Mouse (Mus musculus) olfactory bulb, adult 2 months (tissue): ENCODE measurements around the gene Tial1. TPM values are rescaled to one million over a fixed set of nuclear protein-coding genes. Genes with fewer than 3 reads are reported as not detected.

Experiments
- H3K27ac ChIP-seq: fragments of 200-500 bp; 2 replicates; pipeline ENCODE4 v1.5.1; 2012; ENCODE audit warnings: low read depth, low read length; ENCODE audit not compliant: insufficient read depth
- H3K4me1 ChIP-seq: fragments of 200-500 bp; 2 replicates; pipeline ENCODE4 v1.6.1; 2012; ENCODE audit warnings: low read length; ENCODE audit not compliant: control insufficient read depth, insufficient read depth
- H3K4me3 ChIP-seq: fragments of 200-500 bp; 2 replicates; pipeline ENCODE4 v1.5.1; 2012; ENCODE audit warnings: mild to moderate bottlenecking, low read depth, low read length, moderate library complexity; ENCODE audit not compliant: insufficient read depth
- CTCF ChIP-seq: fragments of 200-500 bp; IDR thresholded peaks from 2 replicates; pipeline ENCODE4 v1.5.1; 2012; ENCODE audit warnings: low read depth, mild to moderate bottlenecking, low read length, moderate library complexity; ENCODE audit not compliant: insufficient read depth
- POLR2A ChIP-seq: fragments of 200-500 bp; IDR thresholded peaks from 2 replicates; pipeline ENCODE4 v1.6.1; 2012; ENCODE audit warnings: mild to moderate bottlenecking, low read depth, low read length, moderate library complexity; ENCODE audit not compliant: insufficient read depth
- WGBS: fragments of 180-500 bp; shearing (Covaris S2); methylation state at CpG from one replicate; pipeline ENCODE4 v1.1.7; 2018; 5-methylcytosine and 5-hydroxymethylcytosine counted together
- polyA plus RNA-seq: library from polyadenylated mRNA; stranded (reverse); fragments of >200 nt; gene quantifications from 2 replicates; pipeline ENCODE4 v1.2.4, GENCODE M21; 2012; ENCODE audit warnings: low replicate concordance; ENCODE audit not compliant: missing spikeins, insufficient read depth, insufficient read length

Gene Tial1
- polyA plus RNA-seq, 1 experiment = not detected

DNA sequence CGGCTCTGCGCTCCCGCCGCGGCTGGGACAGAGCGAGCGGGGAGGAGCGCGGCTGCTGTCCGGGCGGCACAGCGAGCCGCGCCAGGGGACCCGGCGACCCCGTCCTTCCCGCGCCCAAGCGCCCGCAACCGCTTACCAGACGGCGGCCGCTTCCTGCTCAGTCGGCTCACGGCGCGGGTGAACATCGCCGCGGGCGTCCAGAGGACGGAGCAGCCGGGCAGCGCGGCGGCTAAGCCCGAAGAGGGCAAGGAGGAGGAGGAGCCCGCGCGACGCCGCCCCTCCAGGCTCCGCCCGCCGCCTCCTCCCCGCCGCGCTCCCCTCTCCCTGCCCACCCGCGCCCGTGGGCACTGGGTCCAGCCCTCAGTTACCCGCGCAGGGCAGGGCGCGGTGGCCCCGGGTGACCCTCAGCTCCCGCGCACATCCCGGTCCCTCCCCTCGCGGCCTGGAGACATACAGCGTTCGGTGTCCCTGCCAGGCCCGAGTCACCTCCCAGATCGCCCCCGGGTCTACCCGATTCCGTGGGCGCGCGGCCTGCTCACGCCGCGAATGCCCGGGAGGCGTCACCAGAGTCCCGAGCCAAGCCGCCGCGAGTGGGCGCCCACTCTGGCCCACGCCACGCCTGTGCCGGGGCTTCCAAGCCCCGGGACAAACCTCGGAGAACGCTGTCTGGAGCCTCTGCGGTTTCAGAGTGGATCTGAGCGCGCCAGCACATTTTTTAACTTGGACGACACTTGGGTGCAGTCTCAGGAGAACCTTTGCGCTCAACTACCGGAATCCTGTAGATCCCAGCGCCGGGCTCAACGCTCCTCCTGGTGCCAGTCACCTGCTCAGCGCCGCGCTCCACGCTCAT is 43.4 kb downstream of the Tial1 start, which contains the start of gene Rgs10:
TSS of gene Rgs10 (minus strand) at position 829 of the 850 bp plus-strand sequence.
- no peak within 1 kb of the TSS for H3K27ac ChIP-seq
- TF ChIP-seq CTCF (no peak), POLR2A (no peak)
- H3K4me1 ChIP-seq = peaks cover 14% of the 10 kb centered on the region
- peak within 1 kb of the TSS; percentile 51 for H3K4me3 ChIP-seq
- 1% methylated on average over 93 of the region's 102 CpGs for WGBS

DNA sequence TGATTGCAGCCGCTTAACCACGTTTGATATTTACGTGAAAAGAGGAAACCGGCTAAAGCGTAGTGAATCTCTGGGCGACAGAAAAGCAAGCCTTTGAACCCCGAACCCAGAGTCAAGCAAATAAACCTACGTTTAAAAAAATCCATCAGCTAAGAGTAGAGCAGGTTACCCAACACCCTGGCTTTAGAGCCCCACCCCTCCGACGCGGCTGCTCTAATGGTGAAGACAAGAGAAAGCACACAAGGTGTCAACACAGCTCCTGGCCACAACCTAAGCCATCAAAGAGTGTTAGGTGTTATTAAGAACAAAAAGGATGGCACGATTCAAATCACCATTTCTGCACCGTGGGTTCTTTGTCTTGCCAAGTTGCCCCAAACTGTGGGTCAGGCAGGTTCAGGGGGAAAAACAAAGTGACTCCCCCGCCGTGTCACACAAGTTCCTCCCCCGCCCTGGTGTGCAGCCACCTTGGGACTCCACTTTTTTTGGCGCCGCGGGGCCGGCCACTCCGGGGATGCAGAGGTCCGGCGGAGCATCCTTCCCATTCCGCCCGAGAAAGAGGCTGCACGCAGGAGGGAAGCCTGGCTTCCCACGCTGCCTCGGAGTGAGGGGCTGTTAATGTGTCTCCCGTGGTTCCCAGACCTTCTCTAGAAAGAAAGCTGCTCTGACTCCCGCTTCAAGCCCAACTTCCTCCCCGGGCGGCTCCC is 44.1 kb downstream of the Tial1 start:
- Histone ChIP-seq H3K4me1 (peaks cover 14% of the 10 kb centered on the region), H3K27ac (no peak overlapping the region), H3K4me3 (peak overlapping the region; percentile 51)
- WGBS = 4% methylated on average over 32 of the region's 32 CpGs
- TF ChIP-seq POLR2A (no peak), CTCF (no peak)

DNA sequence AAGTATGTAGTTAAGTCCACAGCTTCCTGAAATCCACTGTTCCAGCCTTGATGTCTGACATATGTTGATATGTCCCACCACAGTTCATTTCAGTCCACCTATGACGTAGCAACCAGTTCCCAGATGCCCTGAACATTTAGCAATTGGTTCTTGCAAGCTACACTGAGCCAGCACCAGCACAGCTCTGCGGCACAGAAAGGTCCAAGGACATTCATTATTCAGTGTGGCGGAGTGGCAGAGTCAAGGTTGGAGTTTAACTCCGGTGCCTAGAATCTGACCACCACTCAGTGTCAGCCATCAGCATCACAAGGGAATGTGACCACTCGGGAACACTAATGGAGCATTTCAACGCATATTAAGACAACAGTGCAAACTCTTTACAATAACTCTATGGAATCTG is 44.9 kb downstream of the Tial1 start:
- H3K4me3 ChIP-seq = no peak overlapping the region
- WGBS = 70% methylated on average over 6 of the region's 6 CpGs

DNA sequence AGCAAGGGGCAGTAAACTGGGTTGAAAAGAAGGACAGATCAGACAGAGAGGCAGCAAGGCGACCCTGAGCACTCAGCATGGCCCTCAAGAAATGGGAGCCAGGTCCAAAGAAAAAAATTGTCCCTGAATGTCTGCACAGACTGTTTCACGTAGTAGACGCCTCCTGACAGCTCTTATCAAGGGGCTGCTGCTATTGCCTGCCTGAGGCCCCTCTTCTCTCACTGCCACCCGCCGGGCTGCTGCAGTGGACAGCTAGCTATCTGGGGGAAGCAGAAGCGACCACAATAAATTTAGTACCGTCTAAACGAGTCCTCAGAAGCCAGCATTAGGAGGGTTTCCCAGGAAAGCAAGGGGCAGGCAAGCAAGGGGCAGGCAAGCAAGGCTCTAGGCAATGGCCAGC is 47.1 kb downstream of the Tial1 start:
- TF ChIP-seq CTCF (no peak), POLR2A (no peak)
- WGBS = 75% methylated on average over 8 of the region's 8 CpGs
- Histone ChIP-seq H3K27ac (no peak overlapping the region), H3K4me3 (no peak overlapping the region; the same call in 1 of the 2 replicates), H3K4me1 (peaks cover 14% of the 10 kb centered on the region)

More for the DNA sequence above, 44.9 kb downstream of the Tial1 start:
- H3K4me1 ChIP-seq = peaks cover 14% of the 10 kb centered on the region
- no peak overlapping the region for H3K27ac ChIP-seq
- no peak for TF ChIP-seq CTCF
- no peak for TF ChIP-seq POLR2A

DNA sequence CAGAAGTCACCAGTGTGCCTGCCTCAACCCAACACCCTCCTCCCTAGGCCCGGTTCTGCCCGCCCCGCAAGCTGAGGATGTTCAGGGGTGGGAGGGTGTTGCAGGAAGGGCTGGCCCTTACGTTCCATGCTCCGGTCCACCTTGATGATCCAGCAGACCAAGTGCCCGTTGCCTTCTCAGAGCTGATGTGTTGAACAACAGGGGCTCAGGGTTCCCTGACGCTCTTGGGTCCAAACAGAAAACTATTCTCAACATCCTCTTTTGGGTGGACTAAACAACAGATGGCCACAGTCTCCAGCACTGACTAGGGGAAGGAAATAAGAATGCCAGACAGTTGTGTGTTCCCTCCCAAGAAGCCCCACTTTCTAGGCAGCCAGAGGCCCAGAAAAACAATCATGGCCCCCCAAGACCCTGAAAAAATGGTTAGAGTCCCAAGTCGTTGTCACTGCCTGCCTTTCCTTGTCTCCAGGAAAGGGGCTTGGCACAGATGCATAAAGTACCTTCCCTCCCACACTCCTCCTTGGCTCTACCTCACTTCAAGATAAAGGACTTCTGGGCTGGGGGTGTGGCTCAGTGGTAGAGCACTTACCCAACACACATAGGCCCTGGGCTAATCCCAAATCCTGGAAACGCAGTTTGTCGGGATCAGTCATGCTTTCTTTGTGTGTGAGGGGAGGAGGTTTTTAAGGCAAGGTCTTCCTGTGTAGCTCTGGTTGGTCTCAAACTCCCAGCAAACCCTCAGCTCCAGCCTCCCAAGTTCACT is 49.3 kb downstream of the Tial1 start:
- TF ChIP-seq POLR2A = no peak
- TF ChIP-seq CTCF = no peak
- no peak overlapping the region for H3K4me3 ChIP-seq
- H3K4me1 ChIP-seq = 0 out of 2 replicates have a peak, but pooled peaks cover 1% of the 10 kb centered on the region
- WGBS = 80% methylated on average over 10 of the region's 10 CpGs
- no peak overlapping the region for H3K27ac ChIP-seq

- Histone ChIP-seq H3K27ac (no peak overlapping the region), H3K4me3 (no peak overlapping the region), H3K4me1 (no peaks in the 10 kb centered on the region)
- 84% methylated on average over 11 of the region's 11 CpGs for WGBS
- TF ChIP-seq POLR2A = no peak
- no peak for TF ChIP-seq CTCF
Observed at GRCm38 (mm10) chr7:128410708-128411413, 50.7 kb downstream of the Tial1 start.

- no peak overlapping the region for H3K4me3 ChIP-seq
- 89% methylated on average over 5 of the region's 5 CpGs for WGBS
- TF ChIP-seq CTCF = no peak
- TF ChIP-seq POLR2A = no peak
- no peak overlapping the region for H3K27ac ChIP-seq
- H3K4me1 ChIP-seq = no peaks in the 10 kb centered on the region
Observed at GRCm38 (mm10) chr7:128408265-128408664, 53.3 kb downstream of the Tial1 start.

- TF ChIP-seq CTCF (no peak), POLR2A (no peak)
- Histone ChIP-seq H3K4me3 (no peak overlapping the region), H3K4me1 (no peaks in the 10 kb centered on the region), H3K27ac (no peak overlapping the region)
- 94% methylated on average over 6 of the region's 6 CpGs for WGBS
Observed at GRCm38 (mm10) chr7:128403988-128404387, 57.5 kb downstream of the Tial1 start.
